Mouse (Mus musculus): ENCODE data around the gene Stk11.

Stk11 gene

DNA sequence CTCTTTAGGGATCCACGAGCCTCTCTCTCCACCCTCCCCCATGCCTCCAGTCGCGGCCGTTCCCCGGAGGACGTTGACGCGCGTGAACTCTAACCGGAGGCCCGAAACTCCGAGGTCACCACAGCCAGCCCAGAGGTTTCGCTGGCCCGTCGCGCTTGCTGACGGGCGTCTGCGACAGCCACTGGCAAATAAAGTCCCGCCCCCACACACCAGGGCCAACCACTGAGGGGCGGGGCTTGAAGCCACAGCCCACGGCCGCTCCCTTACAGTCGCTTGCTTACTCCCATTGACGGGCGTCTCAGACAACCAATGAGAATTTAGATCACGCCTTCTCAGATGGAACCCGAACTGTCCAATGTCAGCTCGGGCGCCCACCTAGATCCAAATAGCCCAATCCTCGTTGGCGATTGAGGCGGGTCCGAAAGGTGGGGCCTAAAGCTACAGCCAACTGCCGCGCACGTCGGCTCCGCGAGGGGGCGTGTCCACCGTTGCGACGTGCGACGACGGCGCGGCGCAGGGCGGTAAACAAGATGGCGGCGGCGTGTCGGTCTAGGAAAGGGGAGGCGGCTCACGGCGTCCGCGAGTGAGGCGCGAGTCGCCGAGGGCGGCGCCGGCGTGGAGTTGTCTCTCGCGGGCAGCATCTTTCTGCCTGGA is at the start of gene Stk11:
Stk11 (plus strand) TSS at position 514 of the 654 bp plus-strand sequence.
- DNase-seq (ENCODE audit: low read depth, low spot score), result peak; percentile 100

DNA sequence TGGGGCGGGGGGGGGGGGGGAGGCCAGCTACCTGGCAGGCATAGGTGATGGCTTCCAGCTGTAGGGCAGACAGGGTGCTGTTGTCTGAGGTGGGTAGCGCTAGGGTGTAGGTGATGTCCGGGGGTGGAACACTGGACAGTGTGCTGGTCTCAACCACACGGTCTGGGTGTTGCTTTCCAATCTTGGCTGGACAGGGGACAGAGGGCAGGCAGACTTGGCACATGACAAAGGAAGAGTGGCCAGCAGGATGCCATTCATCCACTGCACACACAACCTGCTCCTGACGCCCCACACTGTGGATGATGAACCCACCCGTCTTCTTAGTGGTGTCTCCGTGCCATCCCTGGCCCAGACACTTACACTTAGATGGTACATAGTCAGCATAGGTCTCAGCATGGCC is 46.4 kb upstream of the Stk11 start:
- no peak for DNase-seq (ENCODE audit: low read depth, low spot score)

DNA sequence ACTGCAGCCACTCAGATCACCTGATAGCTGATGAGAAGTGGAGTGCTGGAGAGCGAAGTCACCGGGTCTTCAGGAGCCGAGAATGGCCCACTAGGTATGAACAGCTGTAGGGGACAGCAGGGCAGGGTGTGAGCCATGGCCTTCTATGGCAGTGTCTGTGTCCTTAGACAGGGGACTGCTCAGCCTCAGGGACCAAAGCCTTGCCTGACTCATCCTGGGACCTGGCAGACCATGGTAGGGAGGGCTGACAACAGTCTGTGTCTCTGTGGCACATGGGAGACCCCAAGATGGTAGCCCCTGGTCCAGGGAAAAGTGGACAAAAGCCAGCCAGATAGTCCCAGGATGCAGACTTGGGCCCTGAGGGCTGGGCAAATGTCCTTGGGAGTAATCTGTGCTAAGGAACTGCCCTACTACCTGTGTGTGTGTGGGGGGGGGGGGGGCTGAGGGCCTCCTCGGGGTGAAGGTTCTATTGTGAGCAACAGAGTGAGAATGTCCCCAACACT is 45.6 kb upstream of the Stk11 start:
- DNase-seq (ENCODE audit: low read depth, low spot score), result no peak

DNA sequence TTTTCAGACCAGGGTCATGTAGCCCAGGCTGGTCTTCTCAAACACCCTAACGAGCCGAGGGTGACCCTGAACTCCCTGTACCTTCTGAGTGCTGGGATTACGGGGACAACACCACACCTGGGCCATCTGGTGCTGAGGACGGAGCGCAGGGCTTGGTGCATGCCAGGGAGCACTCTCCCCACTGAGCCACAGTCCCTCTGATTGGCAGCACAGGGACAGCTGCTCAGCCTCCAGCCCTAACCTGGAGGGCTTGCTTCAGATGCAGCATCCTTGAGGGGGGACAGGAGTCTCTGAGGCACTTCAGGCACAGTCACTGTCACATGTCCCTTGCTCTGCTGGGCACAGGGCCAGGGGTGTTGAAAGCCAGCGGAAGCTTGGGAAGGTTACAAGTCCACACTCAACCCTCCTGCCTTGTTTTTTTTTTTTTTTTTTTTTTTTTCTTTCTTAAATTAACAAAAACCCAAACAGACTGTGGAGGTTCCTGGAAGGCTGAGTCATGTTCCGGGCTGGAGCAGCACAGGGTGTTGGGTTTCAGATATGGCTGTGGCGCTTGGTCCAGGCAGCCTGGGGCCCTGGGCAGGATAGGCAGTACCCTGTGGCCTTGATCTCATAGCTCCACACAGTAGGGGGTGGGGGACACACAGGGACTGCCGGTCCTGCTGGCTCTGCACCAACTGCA is 44.6 kb upstream of the Stk11 start:
- DNase-seq (ENCODE audit: low read depth, low spot score), result no peak

DNA sequence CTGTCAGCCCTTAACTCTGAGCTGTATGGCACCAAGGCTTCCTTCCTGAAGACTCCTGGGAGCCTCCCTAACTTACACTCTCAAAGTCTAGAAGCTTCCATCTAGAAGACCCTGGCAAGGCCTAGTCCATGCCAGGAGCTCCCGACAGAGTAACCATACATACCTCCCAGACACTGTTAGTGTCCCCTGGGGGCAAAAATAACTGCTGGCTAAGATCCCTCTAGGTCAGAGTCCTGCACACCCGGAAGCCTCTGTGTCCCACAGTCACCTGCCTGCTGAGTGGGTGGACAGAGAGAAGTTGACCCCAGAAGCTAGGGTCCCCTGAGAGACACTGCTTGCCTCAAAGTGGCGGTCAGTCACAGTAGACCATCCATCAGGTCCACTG is 44.1 kb upstream of the Stk11 start:
- no peak for DNase-seq (ENCODE audit: low read depth, low spot score)

DNA sequence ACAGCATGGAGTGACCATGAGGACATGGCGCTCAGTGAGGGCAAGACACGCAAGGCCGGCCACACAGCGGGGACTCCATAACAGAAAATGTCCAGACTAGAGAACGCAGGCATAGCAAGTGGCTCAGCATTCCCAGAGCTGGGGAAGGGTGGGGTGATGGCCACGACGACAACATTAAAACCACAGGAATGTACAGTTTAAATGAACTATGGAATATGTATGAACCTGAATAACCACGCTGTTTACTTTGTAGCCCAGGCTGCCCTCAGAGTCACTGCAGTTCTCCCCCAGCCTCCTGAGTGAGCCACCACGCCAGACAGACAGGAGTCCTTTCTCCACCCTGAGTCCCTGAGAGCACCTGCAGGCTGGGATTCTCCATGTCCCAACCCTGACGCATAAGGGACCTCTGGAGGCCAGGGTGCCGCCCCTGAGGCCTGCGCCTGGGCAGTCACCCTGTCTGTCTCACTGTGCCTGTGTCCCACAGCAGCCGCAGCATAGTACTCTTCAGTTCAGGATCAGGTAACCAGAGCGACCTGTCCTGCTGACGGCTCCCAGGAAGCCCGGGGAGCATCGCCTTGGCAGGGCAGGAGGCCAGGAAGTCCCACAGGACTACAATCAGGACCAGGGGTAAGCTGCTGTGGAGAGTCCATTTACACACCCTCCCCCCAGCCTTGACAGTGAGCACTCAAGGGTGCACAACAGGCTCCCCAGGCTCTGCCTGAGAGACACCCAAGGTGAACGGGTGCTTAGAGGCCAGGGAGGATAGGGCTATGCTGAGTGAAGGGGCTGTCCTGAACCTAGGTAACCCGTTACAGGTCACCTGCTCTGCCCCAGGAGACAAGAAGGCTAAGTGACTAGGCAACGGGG is 42.7 kb upstream of the Stk11 start:
- DNase-seq (ENCODE audit: low read depth, low spot score), result no peak

DNA sequence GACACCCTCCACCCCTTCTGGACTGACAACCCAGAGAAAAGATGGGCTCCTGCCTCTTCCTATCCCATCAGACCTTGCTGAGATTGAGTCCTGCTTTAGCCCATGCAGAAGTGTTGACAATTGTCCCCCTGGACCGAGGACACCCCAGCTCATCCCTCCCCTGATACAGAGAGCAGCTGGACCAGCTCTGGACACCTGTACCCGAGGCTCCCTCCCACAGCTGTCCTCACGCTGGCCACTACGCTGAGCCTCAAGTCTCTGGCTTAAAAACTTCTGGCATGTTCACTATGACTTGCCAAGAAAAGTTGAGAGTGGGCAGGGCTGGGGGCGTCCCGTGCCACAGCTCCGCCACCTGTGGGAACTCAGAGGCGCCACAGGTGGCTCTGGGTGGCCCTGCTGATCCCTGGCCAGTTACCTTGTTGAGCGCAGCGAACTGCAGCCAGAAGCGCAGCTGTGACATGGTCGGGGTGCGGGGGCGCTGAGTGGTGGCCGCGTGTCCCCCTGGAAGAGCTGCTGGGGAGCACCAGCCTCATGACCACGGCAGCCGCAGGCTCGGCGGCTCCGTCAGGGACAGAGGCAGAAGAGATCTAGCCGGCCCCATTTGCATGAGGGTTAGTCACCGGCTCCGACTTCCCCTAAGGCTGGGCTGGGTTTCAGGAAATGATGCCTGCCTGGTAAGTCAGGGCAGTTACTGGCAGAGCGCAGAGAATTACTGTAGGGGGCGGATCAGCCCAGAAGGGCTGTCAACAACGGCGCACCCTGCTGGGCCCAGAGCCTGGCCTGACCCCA is 40.6 kb upstream of the Stk11 start:
- no peak for DNase-seq (ENCODE audit: low read depth, low spot score)

DNA sequence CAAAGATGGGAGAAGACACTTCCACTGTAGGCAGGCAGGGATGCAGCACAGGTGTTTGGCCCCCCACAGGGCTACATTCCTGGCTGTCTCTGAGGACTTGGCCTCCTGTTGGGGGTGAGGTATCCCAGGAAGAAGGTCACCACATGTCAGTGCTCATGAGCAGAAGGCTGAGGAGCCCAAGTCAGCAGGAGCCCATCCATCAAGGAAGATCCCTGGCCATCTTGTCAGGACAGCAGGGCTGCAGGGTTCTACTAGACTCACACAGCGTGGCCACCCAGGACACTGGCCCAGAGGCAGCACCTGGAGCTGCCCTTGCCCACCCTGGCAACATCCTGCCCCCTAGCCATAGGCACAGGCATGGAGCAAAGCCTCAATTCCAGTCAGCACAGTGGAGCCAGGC is 39.7 kb upstream of the Stk11 start:
- no peak for DNase-seq (ENCODE audit: low read depth, low spot score)

DNA sequence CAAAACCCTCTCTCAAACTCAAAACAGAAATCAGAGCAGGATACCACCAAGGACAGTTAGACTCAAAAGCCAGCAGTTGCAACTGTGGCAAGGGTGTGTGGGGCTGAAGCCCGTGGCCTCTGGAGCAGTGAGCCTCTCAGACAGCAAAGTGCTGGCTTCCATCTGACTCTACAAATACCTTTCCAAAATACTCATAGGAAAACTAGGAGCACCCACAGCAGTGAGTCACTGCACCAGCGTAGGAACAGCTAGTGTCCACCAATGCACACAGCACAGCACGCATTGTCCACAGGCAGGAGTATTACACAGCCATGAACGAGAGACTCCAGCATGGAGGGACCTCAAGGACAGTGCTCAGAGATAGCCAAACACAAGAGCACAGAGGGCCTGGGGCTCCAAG is 39.2 kb upstream of the Stk11 start:
- no peak for DNase-seq (ENCODE audit: low read depth, low spot score)

DNA sequence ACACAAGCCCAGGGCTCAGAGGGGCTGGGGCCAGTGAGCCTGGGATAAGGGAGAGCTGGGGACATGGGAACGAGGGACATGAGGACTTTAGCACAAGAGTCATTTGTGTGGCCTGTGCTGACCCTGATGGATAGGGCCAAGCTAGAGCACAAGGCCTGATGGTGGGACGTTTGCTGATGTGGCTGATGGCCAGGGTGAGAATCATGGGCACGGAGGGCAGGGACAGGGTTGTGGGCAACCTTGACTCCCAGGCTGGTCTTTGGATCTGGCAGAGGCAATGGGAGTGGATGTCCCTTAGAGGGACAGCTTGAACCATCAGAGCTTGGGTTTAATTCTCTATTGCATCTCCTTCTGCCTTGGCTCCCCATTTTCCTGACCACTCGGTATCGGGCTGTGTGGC is 38.3 kb upstream of the Stk11 start:
- DNase-seq (ENCODE audit: low read depth, low spot score), result no peak

DNA sequence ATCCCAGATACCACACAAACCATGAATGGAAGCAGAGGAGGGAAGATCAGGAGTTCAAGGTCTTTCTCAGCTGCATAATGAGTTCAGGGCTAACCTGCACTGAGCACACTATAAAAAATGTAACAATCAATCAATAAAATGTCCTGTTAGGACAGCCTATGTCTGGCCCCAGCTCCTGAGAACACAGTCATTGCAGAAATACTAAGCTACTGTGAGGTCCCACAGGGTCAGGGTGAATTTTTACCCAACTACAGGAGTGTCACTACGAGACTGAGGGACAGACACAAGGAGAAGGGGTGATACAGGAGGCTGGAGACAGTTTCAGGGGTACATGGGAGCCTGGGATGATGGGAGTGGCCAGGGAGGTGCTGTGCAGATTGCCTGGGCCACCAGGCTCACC is 37.2 kb upstream of the Stk11 start:
- DNase-seq (ENCODE audit: low read depth, low spot score), result no peak

DNA sequence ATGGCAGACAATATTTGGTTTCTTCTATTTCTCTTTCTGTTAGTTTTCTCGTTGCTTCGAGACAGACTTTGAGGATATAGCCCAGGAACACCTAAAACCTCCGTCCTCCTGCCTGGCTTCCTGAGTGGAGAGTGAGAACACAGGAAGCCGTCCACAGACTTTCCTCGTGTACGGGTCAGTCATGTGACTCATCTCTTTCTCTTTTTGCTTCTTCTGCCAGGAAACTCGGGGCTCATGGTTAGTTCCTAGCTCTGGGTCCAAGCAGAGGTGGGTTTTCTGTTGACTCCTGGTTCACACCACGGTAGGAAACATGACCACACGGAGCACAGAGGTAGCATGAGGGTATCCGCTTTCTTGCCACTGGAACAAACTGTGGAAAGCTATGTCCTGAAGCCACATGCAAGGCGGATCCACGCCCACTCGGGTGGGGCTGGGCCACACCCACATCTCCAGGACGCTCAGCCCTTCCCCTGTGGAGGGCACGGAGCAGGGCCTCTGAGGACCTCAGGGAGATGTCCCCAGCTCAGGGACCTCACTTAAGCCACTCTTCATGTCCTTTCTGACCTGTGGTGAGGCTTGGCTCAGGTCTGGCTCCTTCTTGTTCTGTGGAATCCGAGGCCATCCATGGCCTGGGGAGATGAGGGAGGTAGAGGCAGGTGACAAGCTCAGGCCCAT is 35.1 kb upstream of the Stk11 start:
- DNase-seq (ENCODE audit: low read depth, low spot score), result no peak

DNA sequence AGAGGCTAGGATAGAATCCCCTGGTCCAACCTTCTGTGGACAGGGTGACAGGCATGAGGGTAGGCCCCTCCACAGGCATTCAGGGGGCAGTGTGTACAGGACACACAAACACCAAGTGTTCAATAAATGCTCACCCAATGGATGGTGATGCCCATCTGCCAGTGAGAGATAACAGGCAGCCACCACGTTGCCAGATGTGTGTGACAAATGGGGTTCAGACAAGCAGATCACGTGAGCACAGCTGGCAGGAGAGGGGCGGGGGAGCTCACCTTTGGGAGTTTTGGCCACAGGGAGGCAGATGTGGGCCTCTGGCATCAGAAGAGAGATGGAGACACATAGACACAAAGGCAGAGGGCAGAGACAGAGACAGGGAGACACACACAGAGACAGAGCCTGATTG is 34.5 kb upstream of the Stk11 start:
- DNase-seq (ENCODE audit: low read depth, low spot score), result no peak

DNA sequence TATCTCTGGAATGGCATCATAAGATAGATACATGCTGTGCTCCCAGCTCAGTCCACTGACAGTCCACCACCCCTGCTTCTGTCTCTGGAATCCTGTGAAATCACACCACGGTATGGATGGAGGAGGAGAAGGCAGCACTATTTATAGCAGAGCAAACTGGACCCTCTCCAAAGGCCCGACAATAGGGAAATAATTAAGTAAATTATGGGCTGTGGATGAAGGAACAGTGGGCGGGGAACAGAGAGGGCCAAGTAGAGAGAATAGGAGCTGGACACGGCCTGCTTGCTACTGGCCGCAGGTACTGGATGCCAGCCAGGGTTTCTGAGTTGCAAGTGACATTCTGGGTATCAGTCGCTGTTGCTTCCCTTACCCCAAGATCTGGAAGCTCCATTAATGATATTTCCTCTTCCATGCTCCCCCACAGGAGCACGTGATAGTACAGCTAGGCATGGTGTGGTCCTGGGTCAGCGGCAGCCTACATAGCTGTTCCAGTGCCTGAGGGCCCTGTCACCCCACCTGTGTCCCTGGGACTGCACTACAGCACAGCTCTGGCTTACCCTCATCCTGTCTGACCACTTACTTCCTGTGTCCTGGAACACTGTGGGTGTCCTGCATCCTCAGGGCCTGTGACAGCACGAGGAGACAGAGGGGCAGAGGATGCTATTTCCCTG is 30.7 kb upstream of the Stk11 start:
- DNase-seq (ENCODE audit: low read depth, low spot score), result no peak

DNA sequence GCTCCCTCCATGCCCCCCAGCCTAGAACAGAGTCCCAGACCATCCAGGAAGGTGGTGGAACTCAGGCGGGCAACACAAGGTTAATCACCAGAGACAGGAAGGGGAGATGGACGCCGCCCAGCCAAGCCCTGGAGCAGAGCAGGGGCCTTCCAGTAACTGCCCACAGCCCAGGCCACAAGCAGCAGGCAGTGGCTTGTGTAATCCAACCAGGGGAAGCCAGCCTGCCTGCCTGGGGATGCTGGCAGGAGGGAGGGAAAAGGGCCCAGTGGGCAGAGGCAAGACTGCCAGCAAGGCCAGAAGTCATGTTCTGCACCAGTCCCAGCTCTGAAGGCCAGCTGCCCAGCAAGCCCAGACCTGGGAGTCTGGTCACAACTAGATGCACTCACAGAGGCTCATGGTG is 28.8 kb upstream of the Stk11 start:
- DNase-seq (ENCODE audit: low read depth, low spot score), result no peak

DNA sequence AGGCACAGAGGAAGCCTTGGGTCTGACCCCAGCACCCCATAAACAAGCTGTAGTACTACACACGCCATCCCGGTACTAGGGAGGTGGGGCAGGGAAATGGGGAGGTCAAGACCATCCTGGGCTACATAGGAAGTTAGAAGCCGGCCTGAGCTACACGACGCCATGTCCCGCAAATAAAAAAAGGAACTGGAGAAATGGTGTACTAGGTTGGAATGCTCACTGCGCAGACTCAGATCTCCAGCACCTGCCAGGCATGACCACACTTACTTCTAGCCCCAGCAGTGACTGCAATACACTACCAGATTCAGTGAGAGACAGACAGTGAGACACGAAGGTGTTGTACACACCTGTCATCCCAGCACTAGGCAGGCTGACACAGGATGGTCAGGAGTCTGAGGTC is 28.1 kb upstream of the Stk11 start:
- no peak for DNase-seq (ENCODE audit: low read depth, low spot score)

DNA sequence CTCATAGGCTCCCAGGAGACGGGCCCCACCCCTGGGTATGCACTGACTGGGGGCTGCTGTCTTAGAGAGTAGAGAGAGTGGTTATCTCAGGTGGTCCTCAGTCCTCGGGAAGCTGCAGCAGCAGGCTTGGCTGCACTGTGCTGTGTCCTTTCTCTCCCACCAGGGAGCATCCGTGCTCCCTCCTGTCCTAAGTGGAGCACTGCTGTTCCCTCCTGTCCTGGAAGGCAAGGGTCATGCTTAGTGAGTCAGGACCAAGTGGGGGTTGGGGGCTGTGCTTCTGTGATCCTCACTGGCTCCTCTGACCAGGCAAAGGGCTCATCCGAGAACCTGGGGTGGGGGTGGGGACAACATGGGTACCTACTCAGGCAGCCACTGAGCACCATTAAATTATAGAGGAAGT is 26.5 kb upstream of the Stk11 start:
- no peak for DNase-seq (ENCODE audit: low read depth, low spot score)

DNA sequence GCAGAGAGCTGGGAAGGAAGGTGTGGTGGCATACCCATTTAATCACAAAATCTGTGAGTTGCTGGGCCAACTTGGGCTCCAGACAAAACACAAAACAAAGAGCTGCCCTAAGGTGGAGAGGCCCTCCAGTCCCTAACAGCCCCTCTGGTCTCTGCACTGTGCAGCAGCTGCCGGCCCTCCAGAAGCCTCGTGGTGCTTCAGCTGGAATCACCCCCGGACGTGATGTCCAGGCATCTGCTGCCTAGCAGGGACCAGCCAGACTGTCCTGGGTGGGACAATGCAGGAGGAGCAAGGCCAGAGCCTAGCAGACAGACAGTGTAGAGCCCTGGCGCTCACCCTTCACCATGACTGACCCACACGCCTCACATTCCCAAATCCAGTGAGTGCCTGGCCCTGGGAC is 24.1 kb upstream of the Stk11 start:
- DNase-seq (ENCODE audit: low read depth, low spot score), result no peak

DNA sequence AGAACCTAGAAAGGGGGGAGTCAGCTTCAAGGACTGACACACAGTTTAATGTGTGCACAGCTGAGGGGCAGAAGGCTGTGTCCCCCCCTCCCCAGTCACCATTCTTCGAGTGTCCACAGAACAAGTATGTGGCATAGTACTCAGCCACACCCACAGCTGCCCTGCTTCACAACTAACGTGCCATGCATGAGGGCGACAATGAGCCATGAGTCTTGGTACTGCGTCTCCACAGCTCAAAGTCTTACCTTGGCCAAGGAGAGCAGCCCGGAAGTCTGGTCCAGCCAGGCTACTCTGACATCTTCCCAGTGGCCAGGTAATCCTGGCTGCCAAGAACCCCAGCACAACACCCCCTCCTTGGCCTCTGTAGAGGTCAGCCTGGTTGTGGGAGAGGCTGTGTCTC is 22.9 kb upstream of the Stk11 start:
- no peak for DNase-seq (ENCODE audit: low read depth, low spot score)

DNA sequence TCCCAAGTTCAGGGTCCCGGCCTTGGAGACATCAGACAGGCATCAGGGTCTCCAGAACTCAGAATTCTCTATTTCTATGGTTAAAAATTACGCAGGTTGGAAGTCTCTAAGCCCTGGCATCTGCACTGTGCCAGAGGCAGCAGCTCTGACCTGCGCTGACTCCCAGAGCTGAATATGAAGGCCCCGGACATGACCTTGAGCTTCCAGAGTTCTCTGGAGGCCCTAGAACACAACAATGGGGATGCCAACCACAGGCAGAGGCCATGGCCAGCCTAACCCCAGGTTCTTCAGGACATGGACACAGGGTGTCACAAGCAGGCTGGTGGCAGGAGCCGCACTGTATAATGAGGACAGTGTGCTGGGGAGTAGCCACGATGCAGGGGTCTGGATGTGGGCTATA is 21.5 kb upstream of the Stk11 start:
- no peak for DNase-seq (ENCODE audit: low read depth, low spot score)

DNA sequence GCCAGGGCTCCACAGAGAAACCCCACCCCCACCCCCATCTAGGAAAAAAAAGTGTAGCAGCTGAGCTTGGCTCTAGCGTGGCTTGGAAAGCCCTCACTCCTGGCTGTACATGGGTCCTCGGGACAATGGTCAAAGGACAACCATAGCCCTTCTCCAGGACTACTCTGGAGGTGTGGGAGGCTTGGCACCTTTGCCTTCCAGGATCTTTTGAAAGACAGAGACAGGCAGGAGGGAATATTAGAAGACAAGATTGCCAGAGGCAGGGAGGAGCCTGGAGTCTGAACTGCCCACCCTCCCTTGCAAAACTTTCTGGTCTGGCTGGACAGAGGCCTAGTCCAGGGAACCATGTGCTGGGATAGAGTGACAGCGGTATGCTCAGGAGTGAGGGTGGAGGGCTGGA is 20.9 kb upstream of the Stk11 start:
- DNase-seq (ENCODE audit: low read depth, low spot score), result no peak

All from retina, adult 2 months (tissue).